Mouse (Mus musculus): ENCODE data around the gene Mrpl51. TPM values are rescaled to one million over a fixed set of nuclear protein-coding genes. Genes with fewer than 3 reads are reported as not detected.
A peak's percentile ranks its signal among the peaks of the same experiment; 100 is the strongest.
"Not testable (repeated sequence)": the region's sequence is repeated elsewhere in the genome, so short reads cannot be mapped to it uniquely, and the experiment has no call there.

Mrpl51 gene
- total RNA-seq, 2 experiments from 2014 or later: 144 to 156 TPM

DNA sequence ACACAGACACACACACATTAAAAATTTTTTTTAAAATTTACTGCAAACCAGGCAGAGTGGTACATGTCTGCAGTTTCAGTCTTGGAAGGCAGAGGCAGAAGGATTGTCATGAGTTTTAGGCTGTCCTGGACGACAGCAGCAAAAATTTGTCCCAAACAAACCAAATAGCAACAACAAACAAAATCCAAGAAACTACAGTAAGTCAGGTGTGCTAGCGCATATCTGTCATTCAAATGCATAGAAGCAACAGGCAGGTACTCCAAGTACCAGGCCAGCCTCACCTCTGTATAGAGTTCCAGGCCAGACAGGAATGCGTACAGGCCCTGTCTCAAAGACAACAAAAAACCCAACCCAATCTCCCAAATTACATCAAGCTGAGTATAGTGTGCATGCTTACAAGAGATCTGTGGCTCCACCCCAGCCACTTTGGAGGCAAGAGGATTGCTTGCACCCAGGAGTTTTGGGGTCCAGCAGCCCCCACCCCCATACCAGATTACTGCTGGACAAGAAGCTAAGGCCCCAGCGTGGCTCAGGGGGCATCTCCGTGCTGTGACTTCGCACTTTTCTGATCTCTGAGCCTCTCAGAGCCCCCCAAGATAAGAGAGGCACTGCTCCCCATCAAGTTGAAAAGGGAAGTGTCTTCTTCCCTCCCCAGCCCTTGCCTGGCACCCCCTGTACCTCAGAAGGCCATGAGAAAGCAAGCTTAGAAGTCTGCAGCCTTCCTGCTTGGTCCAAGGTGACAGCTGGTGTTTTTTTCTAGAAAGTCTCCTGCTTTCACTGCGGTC lies 31.6 kb upstream of the Mrpl51 start:
- no peak for ATAC-seq (replicated peaks; ENCODE audit: poor library complexity)

DNA sequence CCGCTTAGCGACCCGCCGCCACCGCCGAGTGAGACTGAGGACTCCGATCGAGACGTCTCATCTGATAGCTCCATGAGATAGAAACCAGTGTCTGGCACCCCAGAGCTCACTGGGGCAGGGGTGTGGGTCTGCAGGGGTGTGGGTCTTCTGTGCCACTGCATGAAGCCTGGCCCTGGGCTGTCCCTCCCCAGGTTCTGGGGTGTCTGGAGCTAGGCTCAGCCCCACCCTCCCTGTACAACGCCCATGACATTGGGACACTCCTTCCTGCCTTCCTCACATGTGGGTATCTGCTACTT lies 31.1 kb upstream of the Mrpl51 start:
- ATAC-seq (replicated peaks; ENCODE audit: poor library complexity): no peak

DNA sequence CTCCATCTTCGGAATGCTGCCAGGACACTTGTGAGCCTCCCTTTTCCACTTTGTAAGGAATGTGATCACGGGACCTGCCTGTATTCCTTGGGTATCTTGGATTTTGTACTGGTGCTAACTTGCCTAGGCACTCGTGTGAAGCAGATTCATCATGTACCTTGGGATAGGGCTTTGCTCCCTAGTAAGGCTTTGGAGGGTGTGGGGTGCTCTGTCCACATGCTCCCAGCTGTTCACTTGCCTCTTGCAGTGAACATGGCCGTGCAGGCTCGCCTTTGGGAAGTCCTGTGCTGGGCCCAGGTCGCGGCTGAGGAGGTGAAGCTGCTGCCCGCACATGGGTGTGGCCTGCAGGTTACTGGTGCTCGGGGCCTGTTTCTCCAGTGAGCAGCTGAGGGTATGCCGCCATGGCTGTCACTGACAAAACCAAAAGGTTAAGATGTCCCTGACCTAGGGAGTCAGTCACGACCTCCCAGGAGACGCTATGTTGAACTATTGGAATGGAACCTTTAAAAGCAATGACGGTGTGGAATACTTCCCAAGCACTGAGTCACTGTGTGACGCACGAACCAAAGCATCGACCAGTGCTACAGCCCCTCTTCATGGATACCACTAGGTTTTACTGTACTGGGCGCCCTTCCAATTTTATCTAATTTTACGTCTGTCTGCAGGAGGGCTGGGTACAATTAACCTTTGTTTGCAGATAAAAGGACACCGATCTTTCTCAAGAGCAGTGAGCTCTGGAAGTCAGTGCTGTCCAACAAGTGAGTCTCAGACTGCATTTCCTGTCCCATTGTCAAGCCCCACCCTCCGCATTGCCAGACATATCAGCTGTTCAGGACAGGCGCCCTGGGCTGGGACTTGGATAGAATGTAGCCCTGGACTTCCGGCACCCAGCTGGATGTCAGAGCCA lies 30.5 kb upstream of the Mrpl51 start:
- ATAC-seq (replicated peaks; ENCODE audit: poor library complexity): no peak

DNA sequence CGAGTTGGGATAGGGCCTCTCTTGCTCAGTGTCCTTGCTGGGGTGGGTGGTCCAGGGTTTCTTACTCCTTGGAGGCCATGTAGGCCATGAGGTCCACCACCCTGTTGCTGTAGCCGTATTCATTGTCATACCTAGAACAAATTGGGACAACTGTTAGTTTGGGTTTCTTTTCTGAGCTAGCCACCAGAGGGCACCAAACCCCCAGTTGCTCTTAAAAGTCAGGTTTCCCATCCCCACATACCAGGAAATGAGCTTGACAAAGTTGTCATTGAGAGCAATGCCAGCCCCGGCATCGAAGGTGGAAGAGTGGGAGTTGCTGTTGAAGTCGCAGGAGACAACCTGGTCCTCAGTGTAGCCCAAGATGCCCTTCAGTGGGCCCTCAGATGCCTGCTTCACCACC lies 29.6 kb upstream of the Mrpl51 start:
- ATAC-seq (replicated peaks; ENCODE audit: poor library complexity): not testable (repeated sequence)

DNA sequence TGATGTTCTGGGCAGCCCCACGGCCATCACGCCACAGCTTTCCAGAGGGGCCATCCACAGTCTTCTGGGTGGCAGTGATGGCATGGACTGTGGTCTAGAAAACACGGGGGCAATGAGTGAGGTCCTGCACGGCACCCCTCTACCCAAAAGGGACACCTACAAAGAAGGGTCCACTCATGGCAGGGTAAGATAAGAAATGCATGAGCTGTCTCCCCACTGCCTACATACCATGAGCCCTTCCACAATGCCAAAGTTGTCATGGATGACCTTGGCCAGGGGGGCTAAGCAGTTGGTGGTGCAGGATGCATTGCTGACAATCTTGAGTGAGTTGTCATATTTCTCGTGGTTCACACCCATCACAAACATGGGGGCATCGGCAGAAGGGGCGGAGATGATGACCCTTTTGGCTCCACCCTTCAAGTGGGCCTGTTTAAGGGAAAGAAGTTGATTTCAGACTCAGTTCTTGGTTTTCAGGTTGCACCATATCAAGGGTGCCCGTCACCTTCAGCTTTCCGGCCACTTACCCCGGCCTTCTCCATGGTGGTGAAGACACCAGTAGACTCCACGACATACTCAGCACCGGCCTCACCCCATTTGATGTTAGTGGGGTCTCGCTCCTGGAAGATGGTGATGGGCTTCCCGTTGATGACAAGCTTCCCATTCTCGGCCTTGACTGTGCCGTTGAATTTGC lies 28.8 kb upstream of the Mrpl51 start:
- ATAC-seq (replicated peaks; ENCODE audit: poor library complexity): not testable (repeated sequence)

DNA sequence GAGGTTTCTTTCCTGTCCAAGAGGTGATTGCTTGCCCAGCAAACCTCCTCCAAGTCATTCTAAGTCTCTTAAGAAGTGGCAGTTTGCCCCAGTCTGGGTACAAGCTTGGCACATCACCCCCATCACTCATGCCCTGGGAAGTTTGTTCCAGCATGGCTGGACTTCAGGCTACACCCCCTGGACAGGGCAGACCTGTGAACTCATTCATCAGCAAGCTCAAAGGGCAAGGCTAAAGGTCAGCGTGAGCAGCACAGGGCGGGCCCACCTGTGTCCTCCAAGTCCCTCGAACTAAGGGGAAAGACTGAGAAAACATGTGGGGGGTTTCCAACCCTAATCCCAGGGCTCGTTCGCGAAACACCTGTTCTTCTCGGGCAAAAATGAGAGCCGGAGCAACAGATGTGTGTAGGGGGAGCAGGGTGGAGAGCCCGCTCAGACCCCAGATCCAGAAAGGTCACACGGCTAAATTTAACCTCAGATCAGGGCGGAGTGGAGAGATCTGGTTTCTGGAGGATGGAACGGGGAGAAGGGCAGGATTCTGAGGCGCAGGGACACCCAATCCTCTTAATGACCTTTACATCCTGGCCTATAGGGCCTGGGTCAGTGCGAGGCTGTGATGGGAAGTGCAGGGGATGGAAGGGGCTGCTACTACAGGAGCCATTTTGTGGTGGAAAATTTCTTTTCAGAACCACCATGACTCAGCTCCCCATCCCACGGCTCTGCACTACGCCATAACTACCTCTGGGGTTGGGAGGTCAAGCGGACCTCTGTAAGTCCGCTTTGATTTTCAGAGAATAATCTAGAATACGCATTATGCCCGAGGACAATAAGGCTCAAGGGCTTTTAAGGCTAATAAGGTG lies 27.6 kb upstream of the Mrpl51 start:
- no peak for ATAC-seq (replicated peaks; ENCODE audit: poor library complexity)

DNA sequence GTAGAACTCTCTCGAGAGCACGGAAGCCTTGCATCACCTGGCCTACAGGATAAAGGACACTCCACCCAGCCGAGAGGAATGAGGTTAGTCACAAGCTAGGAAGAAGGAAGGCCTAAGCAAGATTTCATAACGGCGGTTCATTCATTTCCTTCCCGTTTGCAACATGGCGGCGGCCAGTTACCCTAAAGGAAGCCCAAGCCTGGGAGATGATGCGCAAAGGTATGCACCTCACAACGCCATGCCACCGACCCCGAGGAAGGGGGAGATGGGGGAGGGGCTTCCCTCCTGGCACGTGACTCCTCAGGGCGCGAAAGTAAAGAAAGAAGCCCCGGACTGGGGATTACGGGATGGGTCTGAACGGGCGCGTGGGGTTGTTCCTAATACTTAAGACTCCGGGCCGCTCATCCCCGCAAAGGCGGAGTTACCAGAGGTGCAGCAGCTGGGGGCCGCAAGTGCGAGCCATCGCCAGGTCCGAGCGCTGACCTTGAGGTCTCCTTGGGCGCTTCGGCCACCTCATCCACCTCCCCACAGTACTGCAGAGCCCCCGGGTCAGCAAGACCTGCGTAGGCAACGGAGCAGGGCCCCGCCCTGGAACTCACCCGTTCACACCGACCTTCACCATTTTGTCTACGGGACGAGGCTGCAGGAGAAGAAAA lies 26.8 kb upstream of the Mrpl51 start:
- ATAC-seq (replicated peaks; ENCODE audit: poor library complexity): peak; percentile 24

DNA sequence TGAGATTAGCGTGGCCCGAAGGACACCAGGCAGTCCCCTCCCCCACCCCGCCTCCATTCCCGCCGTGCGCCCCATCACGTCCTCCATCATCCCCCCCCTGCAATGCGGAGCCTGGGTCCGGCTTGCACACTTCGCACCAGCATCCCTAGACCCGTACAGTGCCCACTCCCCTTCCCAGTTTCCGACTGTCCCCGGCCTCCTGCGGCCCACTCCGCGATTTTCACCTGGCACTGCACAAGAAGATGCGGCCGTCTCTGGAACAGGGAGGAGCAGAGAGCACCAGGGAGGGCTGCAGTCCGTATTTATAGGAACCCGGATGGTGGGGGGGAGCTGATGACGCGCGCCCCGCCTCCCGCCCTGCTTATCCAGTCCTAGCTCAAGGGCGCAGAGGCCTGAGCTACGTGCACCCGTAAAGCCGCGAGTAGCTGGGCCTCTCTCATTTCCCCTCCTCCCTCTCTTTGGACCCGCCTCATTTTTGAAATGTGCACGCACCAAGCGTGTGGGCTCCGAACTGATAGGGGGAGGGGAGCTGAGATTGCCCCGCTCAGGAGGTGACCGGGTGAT lies 26.2 kb upstream of the Mrpl51 start:
- peak; percentile 69 for ATAC-seq (replicated peaks; ENCODE audit: poor library complexity)

DNA sequence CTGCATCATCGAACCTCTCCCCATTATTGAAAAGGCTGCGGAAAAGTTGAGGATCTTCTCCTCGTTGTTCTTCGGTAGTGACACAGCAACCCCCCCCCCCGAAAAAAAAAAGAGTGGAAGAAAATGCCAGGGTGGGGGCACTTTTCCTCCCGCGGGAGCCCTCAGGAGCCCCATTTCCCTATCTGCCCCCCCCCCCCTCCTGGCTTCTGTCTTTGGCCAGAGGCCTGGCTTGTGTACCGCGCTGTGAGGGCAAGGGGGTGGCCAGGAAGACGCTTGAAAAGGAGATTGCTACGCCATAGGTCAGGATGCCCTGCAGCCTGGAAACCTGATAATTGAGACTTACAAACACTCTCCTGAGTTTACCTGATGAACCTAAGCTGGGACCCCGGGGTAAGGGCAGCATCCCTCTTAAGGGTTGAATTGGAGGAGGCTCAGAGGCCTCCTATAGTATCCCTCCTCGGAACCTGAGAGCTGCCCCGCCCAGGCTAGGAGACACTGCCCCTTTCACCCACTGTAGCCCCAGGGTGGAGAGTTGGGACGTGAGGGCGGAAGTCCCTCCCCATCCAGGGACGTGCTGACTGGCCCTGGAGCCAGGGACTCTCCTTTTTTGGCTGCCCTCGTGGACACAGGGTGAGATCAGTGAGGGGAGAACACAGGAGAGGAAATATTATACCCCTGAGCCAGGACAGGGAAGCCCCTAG lies 25.4 kb upstream of the Mrpl51 start, which contains the start of gene Gapdh:
Gene Gapdh (minus strand): TSS at position 417 of the 701 bp plus-strand sequence.
- ATAC-seq (replicated peaks; ENCODE audit: poor library complexity): peak; percentile 25

DNA sequence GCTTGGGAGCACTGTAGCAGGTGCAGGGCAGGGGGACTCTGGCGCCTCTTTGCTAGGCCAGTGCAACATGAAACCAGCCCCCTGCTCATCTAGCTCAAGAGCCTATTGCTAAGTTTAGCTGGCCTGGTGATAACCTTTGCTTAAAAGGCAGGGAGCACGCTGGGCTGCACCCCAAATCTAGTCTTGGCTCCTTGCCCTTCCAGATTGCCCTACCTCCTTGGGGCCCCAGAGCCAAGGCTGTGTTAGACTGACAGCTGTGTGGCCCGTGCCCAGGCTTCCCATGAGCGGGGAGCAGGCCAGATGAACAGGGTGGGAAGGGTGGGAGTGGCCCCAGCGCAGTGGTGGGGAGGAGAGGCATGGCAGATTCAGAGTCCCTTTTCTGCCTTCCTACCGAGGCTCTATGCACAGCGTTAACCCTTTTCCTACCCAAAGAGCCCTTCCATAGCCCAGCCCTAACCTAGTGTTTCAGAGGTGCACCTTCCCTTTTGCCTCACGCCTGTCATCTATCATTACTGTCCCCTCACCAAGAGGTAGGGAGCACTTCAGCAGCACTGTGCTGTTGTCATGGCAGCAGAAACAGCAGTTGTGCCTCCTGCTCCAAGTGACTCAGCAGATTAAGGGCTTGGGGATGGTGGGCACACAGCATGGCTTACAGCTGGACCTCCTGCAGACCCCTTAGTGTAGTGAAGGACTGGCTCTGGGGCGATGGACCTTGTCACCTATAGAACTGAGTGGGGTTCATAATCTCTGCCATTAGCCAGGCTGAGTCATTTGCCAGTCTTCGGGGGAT lies 24.5 kb upstream of the Mrpl51 start:
- 0 out of 2 replicates have a peak, but pooled peaks have one; percentile 3 for ATAC-seq (replicated peaks; ENCODE audit: poor library complexity)

DNA sequence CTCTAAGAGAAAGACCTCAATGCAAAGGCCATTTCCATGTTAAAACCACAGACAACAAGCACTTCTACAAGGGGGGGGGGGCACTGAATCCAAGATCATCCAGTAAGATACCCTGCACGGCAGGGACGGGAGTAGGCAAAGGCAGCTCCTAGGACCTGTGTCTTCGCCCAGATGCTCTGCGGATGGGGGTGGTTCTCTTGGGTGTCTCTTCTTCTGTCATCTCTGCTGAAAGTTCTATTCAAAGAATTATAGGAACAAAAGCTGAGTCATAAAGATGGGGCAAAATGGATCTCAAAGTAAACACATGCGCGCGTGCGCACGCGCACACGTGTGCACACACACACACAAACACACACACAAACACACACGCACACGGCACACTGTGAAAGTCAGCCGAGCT lies 23.5 kb upstream of the Mrpl51 start:
- ATAC-seq (replicated peaks; ENCODE audit: poor library complexity): no peak

DNA sequence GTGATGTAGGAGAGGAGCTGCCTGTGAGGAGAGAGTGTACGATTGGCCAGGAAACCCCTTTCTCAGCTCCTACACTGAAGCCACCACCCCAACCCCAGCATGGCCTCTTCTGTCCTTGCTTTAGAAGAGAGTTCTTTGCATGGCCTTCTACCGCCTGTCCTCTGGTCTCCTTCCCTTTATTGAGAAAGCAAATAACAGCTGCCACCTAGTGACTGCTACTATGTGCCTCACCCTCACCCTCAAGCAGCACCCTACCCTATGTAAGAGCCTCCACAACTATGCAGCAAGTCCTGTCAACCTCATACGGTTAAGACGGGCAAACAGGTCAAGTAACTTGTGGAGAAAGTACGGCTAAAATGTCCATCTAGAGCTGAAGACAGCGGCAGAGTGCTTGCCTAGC lies 21.4 kb upstream of the Mrpl51 start:
- ATAC-seq (replicated peaks; ENCODE audit: poor library complexity): no peak

DNA sequence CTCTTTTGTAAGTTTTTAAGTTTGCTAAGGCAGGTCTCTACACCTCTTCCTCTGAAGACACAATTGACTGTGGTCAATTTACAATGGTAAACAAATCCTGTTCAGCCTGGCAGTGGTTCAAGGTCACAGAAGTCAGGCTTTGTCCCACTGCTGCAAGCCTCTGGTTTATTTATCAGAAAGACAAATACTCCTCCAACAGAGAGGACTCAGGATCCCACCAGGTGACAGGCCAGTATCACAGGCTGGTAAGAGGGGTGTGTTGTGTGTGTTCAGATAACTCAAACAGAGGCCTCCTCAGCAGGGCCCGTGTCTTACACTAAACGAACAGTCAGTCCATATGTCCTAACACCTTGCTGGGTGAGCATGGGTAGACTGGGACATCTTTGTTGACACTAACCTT lies 19.1 kb upstream of the Mrpl51 start:
- ATAC-seq (replicated peaks; ENCODE audit: poor library complexity): no peak

DNA sequence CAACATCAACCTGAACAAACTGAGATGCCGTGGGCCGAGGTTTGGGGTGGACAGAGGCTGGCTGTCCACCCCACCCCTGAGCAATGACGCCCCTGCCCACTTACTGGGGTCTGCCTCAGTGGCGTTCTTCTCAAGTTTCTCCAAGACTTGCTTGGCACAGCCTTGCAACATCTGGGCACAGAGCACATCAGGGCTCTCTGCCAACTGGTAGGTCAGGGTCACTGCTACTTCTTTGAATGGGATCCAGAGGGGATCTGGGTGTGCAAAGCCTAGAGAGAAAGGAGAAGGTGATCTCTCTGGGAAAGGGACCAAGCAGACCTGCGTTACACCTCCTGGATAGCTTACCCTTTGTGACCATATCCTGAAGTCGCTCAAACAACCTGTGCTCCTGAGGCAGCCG lies 18.3 kb upstream of the Mrpl51 start:
- ATAC-seq (replicated peaks; ENCODE audit: poor library complexity): no peak

DNA sequence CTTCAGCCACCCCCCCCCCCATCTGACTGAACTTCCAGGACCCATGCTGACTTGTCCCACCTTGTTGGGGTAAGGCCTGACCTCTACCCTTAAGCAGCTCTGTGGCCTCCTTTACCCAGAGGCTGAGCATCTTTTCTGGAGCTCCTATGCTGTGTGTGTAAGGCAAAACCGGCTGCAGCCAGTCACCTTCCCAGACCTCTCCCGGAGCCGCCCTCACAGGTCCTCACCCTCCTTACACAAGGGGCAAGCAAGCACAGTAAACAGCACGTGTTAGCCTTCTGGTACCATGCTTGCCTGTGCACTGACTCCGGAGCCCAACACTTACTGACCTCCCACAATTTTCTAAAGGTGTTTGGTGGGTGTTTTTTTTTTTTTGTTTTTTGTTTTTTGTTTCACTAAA lies 16.1 kb upstream of the Mrpl51 start:
- no peak for ATAC-seq (replicated peaks; ENCODE audit: poor library complexity)

DNA sequence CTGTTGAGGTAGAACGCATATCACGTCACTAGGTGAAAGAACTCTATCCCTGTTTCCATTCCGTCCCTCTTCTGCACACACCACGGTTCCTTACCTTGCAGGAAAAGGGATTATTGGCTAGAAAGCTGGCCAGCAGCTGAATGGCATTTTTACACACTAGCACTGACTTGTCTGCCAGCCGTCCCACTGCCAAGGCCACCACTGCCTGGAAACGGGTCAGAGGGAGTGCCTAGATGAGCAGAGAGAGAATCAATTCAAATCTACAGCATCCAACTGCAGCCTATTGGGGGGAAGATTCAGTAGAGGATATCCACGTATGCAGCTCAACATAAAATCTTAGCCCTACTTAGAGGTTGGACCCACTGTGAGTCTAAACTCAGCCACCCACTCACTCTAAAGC lies 12.0 kb upstream of the Mrpl51 start:
- ATAC-seq (replicated peaks; ENCODE audit: poor library complexity): no peak

DNA sequence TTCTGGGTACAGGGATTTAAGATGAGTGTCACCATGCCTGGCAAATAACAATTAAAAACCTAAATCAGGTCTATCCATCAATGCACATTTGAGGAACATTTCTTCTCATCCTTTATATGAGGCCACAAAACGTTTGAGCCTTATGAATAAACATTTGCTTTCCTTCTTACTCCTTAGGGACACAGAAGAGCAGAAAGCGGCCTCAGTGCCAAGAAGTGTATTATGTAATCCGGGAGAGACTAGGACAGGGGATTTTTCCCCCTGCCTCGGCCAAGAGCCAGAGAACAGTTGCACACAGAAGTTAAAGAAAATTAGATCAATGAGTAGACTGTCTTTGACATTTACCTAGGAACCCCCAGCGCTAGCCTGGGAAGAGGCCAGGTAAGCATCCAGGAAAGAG lies 9.5 kb upstream of the Mrpl51 start:
- no peak for ATAC-seq (replicated peaks; ENCODE audit: poor library complexity)

DNA sequence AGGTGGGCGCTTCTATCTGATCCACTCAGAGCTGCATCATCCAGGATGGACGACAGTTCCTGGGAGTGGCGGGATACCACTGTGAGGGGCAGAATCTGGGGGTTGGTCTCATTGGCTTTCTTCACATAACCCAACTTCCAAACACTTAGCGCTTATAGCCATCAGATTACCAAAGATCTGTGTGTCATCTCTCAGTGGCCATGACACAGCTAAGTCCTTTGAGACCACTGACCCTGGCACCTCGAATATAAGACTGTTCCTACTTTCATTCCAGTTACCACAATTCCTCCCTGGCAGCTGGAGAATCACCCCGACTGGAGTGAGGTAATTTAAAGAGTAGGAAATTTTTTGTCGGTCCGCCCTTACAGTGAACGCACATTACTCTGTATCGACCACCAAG lies 5.4 kb upstream of the Mrpl51 start:
- ATAC-seq (replicated peaks; ENCODE audit: poor library complexity): no peak
